Mouse (Mus musculus) midbrain, embryonic 15.5 days (tissue): Measurements from ENCODE around the gene Syt2. TPM values are rescaled to one million over a fixed set of nuclear protein-coding genes. Genes with fewer than 3 reads are reported as not detected.

Experiments used
- ATAC-seq: fragments of 200-750 bp; cut with Nextera tagmentation; replicated peaks from 2 replicates; pipeline ENCODE4 v1.8.0; 2017; ENCODE audit warnings: moderate TSS enrichment
- H3K27ac ChIP-seq: fragments of 300-500 bp; sonication (generic); 2 replicates; pipeline ENCODE4 v1.5.1; 2015; ENCODE audit warnings: mild to moderate bottlenecking, inconsistent platforms
- H3K27me3 ChIP-seq: fragments of 300-500 bp; sonication (generic); replicated peaks from 2 replicates; pipeline ENCODE4 v1.6.1; 2015; ENCODE audit warnings: inconsistent platforms
- H3K36me3 ChIP-seq: fragments of 300-500 bp; sonication (generic); replicated peaks from 2 replicates; pipeline ENCODE4 v1.6.1; 2015; ENCODE audit warnings: inconsistent platforms
- H3K4me1 ChIP-seq: fragments of 300-500 bp; sonication (generic); 2 replicates; pipeline ENCODE4 v1.6.1; 2015; ENCODE audit warnings: inconsistent platforms
- H3K4me2 ChIP-seq: fragments of 300-500 bp; sonication (generic); 2 replicates; pipeline ENCODE4 v1.6.1; 2015; ENCODE audit warnings: inconsistent platforms, mild to moderate bottlenecking, moderate library complexity
- H3K4me3 ChIP-seq: fragments of 300-500 bp; sonication (generic); 2 replicates; pipeline ENCODE4 v1.5.1; 2015; ENCODE audit warnings: mild to moderate bottlenecking, inconsistent platforms
- H3K9ac ChIP-seq: fragments of 300-500 bp; sonication (generic); 2 replicates; pipeline ENCODE4 v1.6.1; 2015; ENCODE audit warnings: mild to moderate bottlenecking, inconsistent platforms
- H3K9me3 ChIP-seq: fragments of 300-500 bp; sonication (generic); 2 replicates; pipeline ENCODE4 v1.6.1; 2016; ENCODE audit warnings: inconsistent platforms
- WGBS: fragments of 180-500 bp; shearing (Covaris S2); methylation state at CpG from one replicate; pipeline ENCODE4 v1.1.7; 2015; ENCODE audit warnings: mixed read lengths; 5-methylcytosine and 5-hydroxymethylcytosine counted together
- polyA plus RNA-seq: library from polyadenylated mRNA; unstranded; fragments of >200 nt; fragmentation: Nextera tagmentation; extraction: Ambion mirVana; gene quantifications from 2 replicates; pipeline ENCODE4 v1.2.1, GENCODE M21; 2015

Syt2 gene
- polyA plus RNA-seq, 1 experiment from 2014 or later = 3.0 TPM

GRCm38 (mm10) chr1:134709411-134710306 is 63.2 kb downstream of the Syt2 start:
- H3K4me3 ChIP-seq = peak overlapping the region; percentile 65
- no peak overlapping the region for H3K27ac ChIP-seq
- H3K27me3 ChIP-seq = peaks cover 26% of the 10 kb centered on the region
- peaks cover 46% of the 10 kb centered on the region for H3K4me1 ChIP-seq
- peak overlapping the region; percentile 99 for H3K4me2 ChIP-seq
- no peaks in the 10 kb centered on the region for H3K36me3 ChIP-seq
- ATAC-seq = no peak
- WGBS = 7% methylated on average over 26 of the region's 26 CpGs
- no peaks in the 10 kb centered on the region for H3K9me3 ChIP-seq
- H3K9ac ChIP-seq = peak overlapping the region; percentile 53

- H3K36me3 ChIP-seq = no peaks in the 10 kb centered on the region
- WGBS = 36% methylated on average over 7 of the region's 7 CpGs
- H3K27ac ChIP-seq = no peak overlapping the region
- H3K4me1 ChIP-seq = peaks cover 41% of the 10 kb centered on the region
- no peak overlapping the region for H3K4me2 ChIP-seq
- H3K4me3 ChIP-seq = no peak overlapping the region
- H3K9me3 ChIP-seq = no peaks in the 10 kb centered on the region
- no peak for ATAC-seq
- H3K27me3 ChIP-seq = peaks cover 21% of the 10 kb centered on the region
- no peak overlapping the region for H3K9ac ChIP-seq
These were observed 64.6 kb downstream of the Syt2 start for GRCm38 (mm10) chr1:134711061-134711460.

GRCm38 (mm10) chr1:134711653-134712052 is 65.2 kb downstream of the Syt2 start:
- H3K27me3 ChIP-seq = peaks cover 17% of the 10 kb centered on the region
- 70% methylated on average over 5 of the region's 5 CpGs for WGBS
- no peak for ATAC-seq

GRCm38 (mm10) chr1:134712781-134713299 is 66.4 kb downstream of the Syt2 start:
- peaks cover 41% of the 10 kb centered on the region for H3K4me1 ChIP-seq
- H3K36me3 ChIP-seq = no peaks in the 10 kb centered on the region
- no peak for ATAC-seq
- H3K9me3 ChIP-seq = no peaks in the 10 kb centered on the region
- H3K27me3 ChIP-seq = peaks cover 6% of the 10 kb centered on the region; the same call in 1 of the 2 replicates
- H3K27ac ChIP-seq = no peak overlapping the region
- H3K4me3 ChIP-seq = no peak overlapping the region
- H3K9ac ChIP-seq = no peak overlapping the region
- 74% methylated on average over 9 of the region's 9 CpGs for WGBS
- H3K4me2 ChIP-seq = no peak overlapping the region

More at GRCm38 (mm10) chr1:134711653-134712052, 65.2 kb downstream of the Syt2 start:
- Histone ChIP-seq H3K9ac (no peak overlapping the region), H3K9me3 (no peaks in the 10 kb centered on the region), H3K4me1 (peaks cover 41% of the 10 kb centered on the region), H3K4me3 (no peak overlapping the region), H3K27ac (no peak overlapping the region), H3K36me3 (no peaks in the 10 kb centered on the region), H3K4me2 (no peak overlapping the region)

GRCm38 (mm10) chr1:134713421-134713969 is 67.0 kb downstream of the Syt2 start:
- WGBS = 4% methylated on average over 11 of the region's 11 CpGs
- peaks cover 37% of the 10 kb centered on the region for H3K4me1 ChIP-seq
- H3K4me3 ChIP-seq = no peak overlapping the region
- peaks cover 5% of the 10 kb centered on the region; the same call in 1 of the 2 replicates for H3K27me3 ChIP-seq
- no peaks in the 10 kb centered on the region for H3K9me3 ChIP-seq
- H3K9ac ChIP-seq = no peak overlapping the region
- H3K4me2 ChIP-seq = no peak overlapping the region
- ATAC-seq = peak; percentile 37; the same call in 1 of the 2 replicates
- no peaks in the 10 kb centered on the region for H3K36me3 ChIP-seq
- H3K27ac ChIP-seq = peak overlapping the region; percentile 52; the same call in 1 of the 2 replicates

- H3K27ac ChIP-seq = no peak overlapping the region
These were observed 67.7 kb downstream of the Syt2 start for GRCm38 (mm10) chr1:134714166-134714565.

GRCm38 (mm10) chr1:134715092-134715491 is 68.6 kb downstream of the Syt2 start:
- ATAC-seq = no peak
- no peak overlapping the region for H3K4me2 ChIP-seq
- no peak overlapping the region for H3K9ac ChIP-seq
- 51% methylated on average over 5 of the region's 5 CpGs for WGBS
- H3K4me3 ChIP-seq = no peak overlapping the region
- H3K4me1 ChIP-seq = peaks cover 31% of the 10 kb centered on the region
- no peaks in the 10 kb centered on the region for H3K9me3 ChIP-seq
- H3K36me3 ChIP-seq = no peaks in the 10 kb centered on the region
- no peak overlapping the region for H3K27ac ChIP-seq
- H3K27me3 ChIP-seq = peaks cover 5% of the 10 kb centered on the region; the same call in 1 of the 2 replicates

More at GRCm38 (mm10) chr1:134714166-134714565, 67.7 kb downstream of the Syt2 start:
- 38% methylated on average over 8 of the region's 8 CpGs for WGBS
- Histone ChIP-seq H3K4me2 (no peak overlapping the region), H3K36me3 (no peaks in the 10 kb centered on the region), H3K4me3 (no peak overlapping the region), H3K9me3 (no peaks in the 10 kb centered on the region), H3K27me3 (peaks cover 5% of the 10 kb centered on the region; the same call in 1 of the 2 replicates), H3K4me1 (peaks cover 33% of the 10 kb centered on the region), H3K9ac (no peak overlapping the region)
- ATAC-seq = no peak

GRCm38 (mm10) chr1:134719718-134720304 is 73.3 kb downstream of the Syt2 start:
- H3K27ac ChIP-seq = no peak overlapping the region
- no peak overlapping the region for H3K9ac ChIP-seq
- H3K4me2 ChIP-seq = no peak overlapping the region
- WGBS = 35% methylated on average over 12 of the region's 12 CpGs
- ATAC-seq = peak; percentile 55
- H3K9me3 ChIP-seq = no peaks in the 10 kb centered on the region
- peaks cover 9% of the 10 kb centered on the region; the same call in 1 of the 2 replicates for H3K4me1 ChIP-seq
- no peaks in the 10 kb centered on the region for H3K36me3 ChIP-seq
- H3K4me3 ChIP-seq = no peak overlapping the region
- no peaks in the 10 kb centered on the region for H3K27me3 ChIP-seq

GRCm38 (mm10) chr1:134721486-134721885 is 75.0 kb downstream of the Syt2 start:
- Histone ChIP-seq H3K36me3 (no peaks in the 10 kb centered on the region), H3K27me3 (no peaks in the 10 kb centered on the region), H3K9me3 (no peaks in the 10 kb centered on the region), H3K9ac (no peak overlapping the region), H3K4me2 (no peak overlapping the region), H3K4me3 (no peak overlapping the region), H3K4me1 (peaks cover 9% of the 10 kb centered on the region; the same call in 1 of the 2 replicates), H3K27ac (no peak overlapping the region)
- WGBS = 89% methylated on average over 5 of the region's 5 CpGs
- ATAC-seq = no peak

GRCm38 (mm10) chr1:134722891-134723290 is 76.4 kb downstream of the Syt2 start:
- H3K9me3 ChIP-seq = no peaks in the 10 kb centered on the region
- peaks cover 9% of the 10 kb centered on the region; the same call in 1 of the 2 replicates for H3K4me1 ChIP-seq
- no peak for ATAC-seq
- no peaks in the 10 kb centered on the region for H3K27me3 ChIP-seq
- no peak overlapping the region for H3K4me2 ChIP-seq
- no peaks in the 10 kb centered on the region for H3K36me3 ChIP-seq
- 85% methylated on average over 7 of the region's 7 CpGs for WGBS
- no peak overlapping the region for H3K4me3 ChIP-seq
- H3K9ac ChIP-seq = no peak overlapping the region
- H3K27ac ChIP-seq = no peak overlapping the region

GRCm38 (mm10) chr1:134725276-134725675 is 78.8 kb downstream of the Syt2 start:
- no peaks in the 10 kb centered on the region for H3K27me3 ChIP-seq
- H3K4me3 ChIP-seq = no peak overlapping the region
- no peak overlapping the region for H3K9ac ChIP-seq
- no peaks in the 10 kb centered on the region for H3K9me3 ChIP-seq
- no peak for ATAC-seq
- no peak overlapping the region for H3K27ac ChIP-seq
- no peaks in the 10 kb centered on the region for H3K36me3 ChIP-seq
- no peaks in the 10 kb centered on the region for H3K4me1 ChIP-seq
- no peak overlapping the region for H3K4me2 ChIP-seq
- WGBS = 51% methylated on average over 5 of the region's 5 CpGs

- 89% methylated on average over 7 of the region's 7 CpGs for WGBS
- Histone ChIP-seq H3K9ac (no peak overlapping the region), H3K4me2 (no peak overlapping the region), H3K27me3 (no peaks in the 10 kb centered on the region), H3K9me3 (no peaks in the 10 kb centered on the region), H3K36me3 (no peaks in the 10 kb centered on the region), H3K4me1 (no peaks in the 10 kb centered on the region), H3K27ac (no peak overlapping the region), H3K4me3 (no peak overlapping the region)
- no peak for ATAC-seq
These were observed 80.0 kb downstream of the Syt2 start for GRCm38 (mm10) chr1:134726480-134726879.
